Mouse (Mus musculus) lung, adult 2 months (tissue): Measurements from ENCODE around the gene Hivep1. TPM values are rescaled to one million over a fixed set of nuclear protein-coding genes. Genes with fewer than 3 reads are reported as not detected.

ENCODE experiments used
- DNase-seq: peaks from one replicate; pipeline ENCODE4 v3.0.0; 2022
- H3K4me1 ChIP-seq: fragments of 200-500 bp; 2 replicates; pipeline ENCODE4 v1.6.1; 2011; ENCODE audit warnings: low read length; ENCODE audit not compliant: control insufficient read depth, insufficient read depth
- H3K4me3 ChIP-seq: fragments of 200-500 bp; replicated peaks from 2 replicates; pipeline ENCODE3; 2011; ENCODE audit warnings: low read depth, mild to moderate bottlenecking, control low read depth, low read length; ENCODE audit errors: extremely low read depth
- CTCF ChIP-seq: fragments of 200-500 bp; IDR thresholded peaks from 2 replicates; pipeline ENCODE4 v1.5.1; 2011; ENCODE audit warnings: mild to moderate bottlenecking, low read length, control low read depth; ENCODE audit not compliant: insufficient read depth
- POLR2A ChIP-seq: fragments of 200-500 bp; IDR thresholded peaks from 2 replicates; pipeline ENCODE4 v1.6.1; 2011; ENCODE audit warnings: low read depth, mild to moderate bottlenecking, control low read depth, low read length, borderline replicate concordance; ENCODE audit errors: extremely low read depth
- WGBS: fragments of 180-500 bp; shearing (Covaris S2); methylation state at CpG from one replicate; pipeline ENCODE4 v1.1.7; 2018; 5-methylcytosine and 5-hydroxymethylcytosine counted together
- polyA plus RNA-seq: library from polyadenylated mRNA; depleted of rRNA; stranded (reverse); fragments of >200 nt; gene quantifications from 2 replicates; pipeline ENCODE4 v1.2.3, GENCODE M21; 2012

The Hivep1 gene
- polyA plus RNA-seq, 1 experiment = 41.8 TPM

GRCm38 (mm10) chr13:42144627-42145026 lies 92.8 kb downstream of the Hivep1 start:
- Histone ChIP-seq H3K4me1 (peaks cover 6% of the 10 kb centered on the region), H3K4me3 (no peak overlapping the region)
- WGBS = 74% methylated on average over 3 of the region's 3 CpGs
- TF ChIP-seq CTCF (peak; percentile 37), POLR2A (no peak)
- no peak for DNase-seq

GRCm38 (mm10) chr13:42149328-42150071 lies 97.7 kb downstream of the Hivep1 start:
- peaks cover 7% of the 10 kb centered on the region for H3K4me1 ChIP-seq
- WGBS = 44% methylated on average over 9 of the region's 9 CpGs
- DNase-seq = no peak
- no peak for TF ChIP-seq POLR2A
- TF ChIP-seq CTCF = no peak
- no peak overlapping the region for H3K4me3 ChIP-seq

GRCm38 (mm10) chr13:42150072-42150450 lies 98.2 kb downstream of the Hivep1 start:
- TF ChIP-seq POLR2A (no peak), CTCF (no peak)
- 31% methylated on average over 5 of the region's 5 CpGs for WGBS
- no peak for DNase-seq
- peaks cover 7% of the 10 kb centered on the region for H3K4me1 ChIP-seq
- H3K4me3 ChIP-seq = no peak overlapping the region

- H3K4me3 ChIP-seq = no peak overlapping the region
- WGBS = 75% methylated on average over 9 of the region's 9 CpGs
- no peak for DNase-seq
- TF ChIP-seq CTCF = no peak
- no peak for TF ChIP-seq POLR2A
- peaks cover 7% of the 10 kb centered on the region for H3K4me1 ChIP-seq
Observed at GRCm38 (mm10) chr13:42150462-42151127, 98.8 kb downstream of the Hivep1 start.

DNA sequence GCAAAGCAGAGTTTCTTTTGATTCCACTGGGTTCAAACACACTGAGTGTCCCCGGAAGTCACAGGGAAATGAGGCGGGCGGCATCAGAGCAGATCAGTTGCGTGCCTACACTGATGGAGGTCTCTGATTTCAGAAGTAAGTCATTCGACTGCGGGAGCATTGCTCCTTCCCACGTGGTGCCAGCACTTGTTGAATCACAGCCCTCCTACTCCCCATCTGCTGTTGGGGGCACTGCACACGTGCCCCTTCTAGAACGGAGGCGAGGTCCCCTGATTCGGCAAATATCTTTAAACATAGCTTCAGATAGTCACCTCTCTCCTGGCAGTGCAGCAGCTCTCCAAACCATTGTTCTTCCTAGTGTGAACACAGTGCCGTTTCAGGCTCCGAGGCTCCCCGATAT lies 106.4 kb downstream of the Hivep1 start:
- no peaks in the 10 kb centered on the region for H3K4me1 ChIP-seq
- TF ChIP-seq CTCF = no peak
- no peak for TF ChIP-seq POLR2A
- no peak for DNase-seq
- no peak overlapping the region for H3K4me3 ChIP-seq
- 94% methylated on average over 14 of the region's 14 CpGs for WGBS

DNA sequence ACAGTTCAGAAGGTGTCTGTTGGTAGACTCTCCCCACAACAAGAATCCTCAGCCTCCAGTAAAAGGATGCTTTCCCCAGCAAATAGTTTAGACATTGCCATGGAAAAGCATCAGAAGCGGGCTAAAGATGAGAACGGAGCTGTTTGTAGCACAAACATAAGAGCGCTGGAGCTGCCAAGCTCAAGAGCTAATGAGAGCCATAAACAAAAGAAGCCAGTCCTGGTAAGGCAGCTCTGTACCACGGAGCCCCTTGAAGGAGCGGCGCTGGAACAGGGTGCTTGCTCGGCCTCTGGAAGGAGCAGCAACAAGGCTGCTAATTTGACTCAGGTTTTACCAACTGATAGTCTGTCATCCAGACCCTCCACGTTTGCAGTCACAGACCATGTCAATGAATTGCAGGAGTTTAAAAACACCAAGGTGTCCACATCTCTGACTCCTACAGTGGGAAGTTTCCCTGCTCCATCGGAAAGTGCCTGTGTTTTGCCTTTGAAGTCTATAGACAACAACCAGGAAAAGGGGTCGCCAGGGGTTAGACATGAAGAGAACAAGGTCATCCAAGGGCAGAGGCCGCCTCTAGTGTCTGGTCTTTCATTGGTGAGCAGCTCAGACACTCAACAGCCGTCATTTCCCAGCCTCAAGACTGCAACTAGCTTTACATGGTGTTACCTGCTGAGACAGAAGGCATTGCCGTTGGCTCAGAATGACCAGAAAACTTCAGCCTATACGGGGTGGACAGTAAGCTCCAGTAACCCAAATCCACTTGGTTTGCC lies 107.8 kb downstream of the Hivep1 start:
- no peaks in the 10 kb centered on the region for H3K4me1 ChIP-seq
- WGBS = 81% methylated on average over 14 of the region's 14 CpGs
- no peak for DNase-seq
- H3K4me3 ChIP-seq = no peak overlapping the region
- TF ChIP-seq POLR2A (no peak), CTCF (no peak)

DNA sequence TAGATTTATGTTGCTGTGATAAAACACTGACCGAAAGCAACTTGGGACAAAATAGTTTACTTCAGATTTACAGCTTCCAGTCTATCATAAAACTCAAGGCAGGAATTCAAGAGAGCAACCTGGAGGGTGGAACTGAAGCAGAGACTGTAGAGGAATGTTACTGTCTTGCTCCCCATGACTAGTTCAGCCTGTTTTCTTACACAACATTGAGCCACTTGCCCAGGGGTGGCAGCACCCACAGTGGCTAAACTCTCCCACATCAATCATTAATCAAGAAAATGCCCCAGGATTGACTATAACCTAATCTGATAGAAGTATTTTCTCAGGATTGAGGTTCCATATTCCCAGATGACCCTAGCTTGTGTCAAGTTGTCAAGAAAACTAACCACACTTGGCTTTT lies 119.0 kb downstream of the Hivep1 start:
- WGBS = 100% methylated on average over 1 of the region's 1 CpGs
- Histone ChIP-seq H3K4me3 (no peak overlapping the region), H3K4me1 (no peaks in the 10 kb centered on the region)
- TF ChIP-seq CTCF (no peak), POLR2A (no peak)
- DNase-seq = no peak

DNA sequence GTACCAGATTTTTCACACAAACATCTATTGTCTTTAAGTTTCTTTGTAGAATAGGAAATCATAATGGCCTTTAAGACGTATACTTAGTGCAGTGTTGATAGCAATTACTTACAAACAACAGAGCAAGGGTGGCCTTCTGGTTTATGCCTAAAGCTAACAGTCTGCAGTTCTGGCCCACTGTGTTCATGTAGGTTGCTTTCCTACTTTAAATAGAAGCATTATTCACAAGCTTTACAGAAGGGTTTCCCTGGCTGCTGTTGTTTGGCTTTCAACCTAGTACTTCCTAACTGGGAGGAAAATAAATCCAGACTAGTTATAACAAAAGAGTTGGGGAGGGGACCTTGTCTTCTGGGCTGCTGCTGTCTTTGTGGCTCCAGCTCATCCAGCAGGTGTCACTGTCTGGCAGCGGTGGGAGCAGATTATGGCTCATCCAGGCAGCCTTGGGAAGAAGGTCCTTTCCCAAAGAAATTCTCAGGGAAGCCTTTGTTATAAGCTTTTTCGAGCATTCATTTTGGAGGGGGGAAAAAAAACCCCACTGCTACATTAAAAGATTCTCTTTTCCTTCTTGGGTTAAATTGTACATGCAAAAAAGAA lies 123.1 kb downstream of the Hivep1 start:
- WGBS = 47% methylated on average over 3 of the region's 3 CpGs
- no peak overlapping the region for H3K4me3 ChIP-seq
- no peaks in the 10 kb centered on the region for H3K4me1 ChIP-seq
- no peak for TF ChIP-seq POLR2A
- peak; percentile 56 for TF ChIP-seq CTCF
- DNase-seq = no peak

GRCm38 (mm10) chr13:42182635-42183034 lies 130.8 kb downstream of the Hivep1 start:
- no peak overlapping the region for H3K4me3 ChIP-seq
- TF ChIP-seq CTCF (no peak), POLR2A (no peak)
- no peak for DNase-seq
- 90% methylated on average over 5 of the region's 5 CpGs for WGBS
- H3K4me1 ChIP-seq = no peaks in the 10 kb centered on the region
